Mouse (Mus musculus): Measurements from ENCODE around the gene Rad52.

Gene Rad52

DNA sequence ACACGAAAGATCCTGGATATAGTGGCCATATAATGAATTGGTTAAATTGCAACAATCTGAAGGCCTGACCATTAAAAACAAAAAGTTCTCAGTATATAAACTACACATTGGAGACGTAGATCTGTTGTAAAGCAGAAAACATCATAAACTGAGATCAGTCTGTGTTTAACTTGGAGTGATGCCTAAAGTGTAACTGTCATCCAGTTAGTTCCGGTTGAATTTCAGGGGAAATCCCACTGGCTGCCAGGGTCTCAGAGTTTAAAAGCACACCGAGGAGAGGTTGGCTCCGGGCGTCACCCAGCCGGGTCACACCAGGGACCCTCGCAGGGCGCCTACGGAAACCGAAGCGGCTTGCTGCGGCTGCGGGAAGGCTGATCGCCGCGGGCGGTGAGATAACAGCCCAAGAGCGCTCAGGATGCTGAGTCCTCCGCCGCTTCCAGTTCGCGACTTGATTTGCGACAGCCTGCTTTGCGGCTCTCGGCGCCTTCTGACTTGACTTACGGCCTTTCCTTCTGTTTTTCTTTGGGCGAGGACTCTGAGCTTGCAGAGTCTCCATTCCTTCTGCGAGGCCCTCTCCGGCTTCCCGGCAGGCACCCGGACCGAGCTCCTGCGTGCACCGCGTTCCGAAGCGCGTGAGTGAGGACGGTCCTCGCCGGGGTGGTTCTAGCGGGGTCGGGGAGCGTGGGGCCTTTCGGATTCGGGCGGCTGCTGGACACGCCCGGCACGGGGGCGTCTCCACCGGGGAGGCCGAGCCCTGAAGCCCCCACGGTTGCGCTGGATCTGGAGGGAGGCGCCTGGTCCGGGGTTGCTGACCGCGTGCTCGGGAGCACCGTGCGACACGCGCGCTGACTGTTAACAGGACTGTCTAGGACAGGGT, at the start of gene Rad52:
Rad52 (plus strand) TSS at position 495 of the 877 bp plus-strand sequence.
- peak; percentile 88 for DNase-seq (ENCODE audit: extremely low spot score, low spot score)

DNA sequence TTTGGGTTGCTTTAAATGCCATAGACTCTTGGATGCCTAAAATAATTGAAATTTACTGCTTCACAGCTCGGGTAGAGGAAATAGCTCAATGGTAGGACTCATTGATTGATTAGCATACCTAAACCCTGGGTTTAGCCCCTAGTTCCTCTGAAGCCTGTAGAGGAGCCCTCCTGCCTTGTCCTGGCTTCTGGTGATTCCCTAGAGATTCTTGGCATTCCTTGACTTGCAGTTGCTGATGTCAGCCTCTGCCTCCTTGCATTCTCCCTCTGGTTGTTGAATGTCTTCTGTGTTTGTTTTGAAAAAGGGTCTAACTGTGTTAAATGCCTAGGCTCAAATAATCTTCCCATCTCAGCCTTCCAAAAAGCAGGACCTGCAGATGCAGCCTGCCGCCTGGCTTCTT, 48.3 kb upstream of the Rad52 start:
- no peak for DNase-seq (ENCODE audit: extremely low spot score, low spot score)

DNA sequence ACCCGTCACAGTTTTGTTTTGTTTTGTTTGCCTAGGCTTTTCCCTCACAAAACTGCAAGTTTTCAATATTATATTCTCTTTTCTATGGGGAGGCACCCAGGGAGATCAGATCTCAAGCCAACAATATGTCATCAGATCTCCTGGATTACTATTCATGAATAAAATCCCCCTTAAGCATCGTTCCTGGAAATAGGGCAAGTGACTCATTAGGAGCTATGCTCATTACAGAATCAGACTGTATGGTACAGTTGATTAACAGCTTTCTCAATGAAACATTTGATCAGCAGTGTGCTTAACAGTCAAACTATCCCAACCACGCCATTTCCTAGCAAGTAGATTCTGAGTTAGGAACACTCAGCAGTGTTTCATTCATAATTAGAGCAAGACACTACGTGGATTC, 47.0 kb upstream of the Rad52 start:
- DNase-seq (ENCODE audit: extremely low spot score, low spot score), result no peak

DNA sequence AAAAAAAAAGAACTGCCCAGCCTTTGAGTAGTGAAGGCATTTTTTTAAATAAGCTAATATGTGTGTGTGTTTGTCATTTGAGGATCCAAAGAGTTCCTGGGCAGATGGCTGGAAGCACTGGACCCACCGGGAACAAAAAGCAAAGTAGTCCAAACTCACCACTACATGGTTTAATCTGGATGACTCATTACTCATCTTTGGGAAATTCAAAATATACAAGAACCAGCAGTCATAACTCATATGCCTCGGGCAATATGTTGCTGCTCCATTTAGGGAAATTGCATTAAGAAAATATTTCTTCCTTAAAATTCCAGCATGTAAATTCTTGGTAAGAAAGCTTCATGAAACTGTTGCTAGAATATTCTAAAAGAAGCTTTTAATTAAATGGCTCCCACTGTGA, 42.3 kb upstream of the Rad52 start:
- DNase-seq (ENCODE audit: extremely low spot score, low spot score), result no peak

DNA sequence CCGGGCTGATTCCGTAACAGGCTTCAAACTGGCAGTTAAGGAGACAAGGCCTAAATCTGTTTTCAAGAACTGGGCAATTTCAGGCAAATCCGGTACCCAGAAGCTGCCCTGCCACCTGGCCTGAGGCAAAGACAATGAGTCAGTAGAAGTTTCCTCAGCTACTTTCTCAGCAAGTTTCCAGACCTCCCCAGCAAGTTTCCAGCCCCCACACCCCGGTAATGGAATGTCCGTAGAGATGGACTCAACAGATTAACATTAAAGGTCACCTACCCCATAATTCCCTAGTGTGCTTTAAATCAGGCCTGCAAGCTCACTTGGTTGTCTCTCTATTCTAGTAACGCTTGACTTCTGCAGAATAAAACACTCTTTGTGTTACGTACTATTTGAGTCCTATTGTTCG, 41.0 kb upstream of the Rad52 start:
- peak; percentile 13 for DNase-seq (ENCODE audit: extremely low spot score, low spot score)

DNA sequence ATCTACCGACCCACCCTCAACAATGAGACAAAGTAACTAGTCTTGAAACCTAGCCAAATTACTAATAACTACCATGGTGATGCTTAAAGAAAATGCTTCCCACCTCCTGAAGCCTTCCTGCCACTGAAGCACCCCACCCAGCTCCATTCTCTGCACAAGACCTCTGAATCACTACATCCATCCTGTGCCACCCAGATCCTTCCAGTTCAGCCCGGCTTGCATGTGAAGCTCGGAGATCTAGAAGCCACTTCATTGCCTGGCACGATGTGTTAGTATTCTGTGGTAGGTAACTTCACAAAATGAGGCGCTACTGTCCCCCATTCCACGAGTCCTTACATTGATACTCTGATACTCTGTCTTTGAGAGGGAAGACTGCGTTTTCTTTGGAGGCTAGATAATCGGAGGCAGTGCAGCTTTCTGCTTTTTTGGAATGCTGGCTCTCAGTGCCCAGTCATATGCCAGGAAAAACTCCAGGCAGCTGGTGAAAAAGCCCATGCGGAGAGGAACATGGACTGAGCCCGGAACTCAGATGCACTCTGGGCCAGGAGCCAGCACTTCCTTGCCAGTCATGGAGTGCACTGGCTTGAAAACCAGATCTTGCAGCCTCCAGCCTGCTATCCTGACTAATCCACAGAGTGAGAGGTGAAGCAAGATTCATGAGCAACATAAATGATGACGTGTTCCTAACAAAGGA, 38.0 kb upstream of the Rad52 start:
- DNase-seq (ENCODE audit: extremely low spot score, low spot score), result no peak

DNA sequence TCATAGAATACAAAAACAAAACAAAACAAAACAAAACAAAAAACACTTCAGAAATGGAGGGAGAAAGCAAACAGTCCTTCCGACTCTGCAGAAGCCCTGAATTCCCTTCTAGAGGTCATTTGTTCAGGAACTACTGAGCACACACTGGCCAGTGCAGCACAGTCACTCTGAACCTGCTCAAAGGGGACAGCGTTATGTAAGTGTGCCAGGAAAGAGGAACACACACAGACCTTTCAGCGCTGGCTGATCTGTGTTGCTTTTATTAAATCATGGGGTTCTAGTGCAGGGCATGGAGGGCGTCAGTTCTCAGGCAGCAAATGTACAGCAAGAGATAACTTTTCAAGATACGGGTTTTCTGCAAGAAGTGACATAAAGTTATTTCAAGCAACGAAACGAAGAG, 19.3 kb upstream of the Rad52 start:
- DNase-seq (ENCODE audit: extremely low spot score, low spot score), result no peak

DNA sequence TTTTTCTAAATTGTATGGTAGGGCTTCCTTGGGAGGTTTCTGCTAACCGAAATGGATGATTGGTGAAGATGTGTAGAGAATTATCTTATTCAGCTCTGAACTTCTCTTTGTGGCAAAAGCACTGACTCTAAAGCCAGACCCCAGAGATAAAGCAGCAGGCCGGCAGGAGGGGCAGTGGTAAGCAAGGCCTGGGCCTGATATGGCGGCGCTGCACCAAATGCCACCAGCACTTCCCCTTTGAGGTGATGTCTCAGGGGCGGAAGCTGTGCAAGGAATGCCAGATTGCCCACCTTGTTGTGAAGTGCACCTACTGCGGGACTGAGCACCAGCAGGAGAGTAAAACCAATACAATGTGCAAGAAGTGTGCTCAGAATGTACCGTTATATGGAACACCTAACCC, 9.8 kb upstream of the Rad52 start:
- no peak for DNase-seq (ENCODE audit: extremely low spot score, low spot score)

DNA sequence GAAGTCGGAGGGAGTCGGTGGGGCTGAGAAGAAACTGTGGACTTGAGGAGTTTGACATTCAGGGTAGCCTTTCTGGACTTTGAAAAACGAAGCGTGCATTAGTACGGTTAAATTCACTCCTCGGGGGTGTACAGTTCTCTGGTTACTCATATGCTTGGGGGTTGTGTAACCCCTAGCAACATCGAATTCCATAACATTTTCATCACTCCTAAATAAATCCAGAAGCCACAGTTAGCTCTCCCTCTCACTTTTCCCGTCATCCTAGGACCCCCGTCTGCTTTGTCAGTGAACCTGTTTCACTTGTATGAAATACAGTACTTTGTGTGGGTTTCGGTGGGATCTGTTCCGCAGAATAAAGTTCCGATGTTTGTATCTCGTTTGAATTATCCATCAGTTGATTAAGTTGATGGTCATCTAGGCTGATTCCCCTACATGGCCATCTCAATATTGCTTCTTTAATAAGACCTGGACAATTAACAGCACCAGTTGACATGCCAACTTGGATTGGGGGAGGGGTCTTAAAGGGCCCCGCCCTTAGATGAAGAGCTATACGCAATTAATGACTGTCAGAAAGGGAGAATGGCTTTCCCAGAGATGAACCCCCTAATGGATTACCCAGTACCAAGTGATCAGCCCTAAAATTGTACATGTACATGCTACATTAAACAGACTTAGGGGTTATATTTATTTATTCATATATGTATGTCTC, 737 bp downstream of the Rad52 start:
- no peak for DNase-seq (ENCODE audit: extremely low spot score, low spot score)

DNA sequence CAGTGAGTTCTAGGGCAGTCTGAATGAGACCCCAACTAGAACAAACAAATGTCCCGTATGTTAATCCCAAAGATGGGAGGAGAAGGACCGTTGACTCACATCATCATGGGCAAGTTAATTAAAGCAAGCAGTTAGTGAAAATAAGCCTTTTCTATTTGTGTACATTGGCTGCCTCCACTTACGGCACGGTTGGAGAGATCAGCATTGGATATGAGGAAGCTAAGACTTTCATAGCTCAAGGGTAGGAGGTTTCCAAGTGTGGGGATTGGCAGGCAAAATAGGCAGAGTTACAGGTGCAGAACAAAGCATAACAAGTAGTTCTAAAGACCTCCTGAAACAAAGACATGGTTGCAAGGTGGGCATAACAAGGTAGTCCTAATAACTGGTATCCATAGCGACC, 3.0 kb downstream of the Rad52 start:
- no peak for DNase-seq (ENCODE audit: extremely low spot score, low spot score)

DNA sequence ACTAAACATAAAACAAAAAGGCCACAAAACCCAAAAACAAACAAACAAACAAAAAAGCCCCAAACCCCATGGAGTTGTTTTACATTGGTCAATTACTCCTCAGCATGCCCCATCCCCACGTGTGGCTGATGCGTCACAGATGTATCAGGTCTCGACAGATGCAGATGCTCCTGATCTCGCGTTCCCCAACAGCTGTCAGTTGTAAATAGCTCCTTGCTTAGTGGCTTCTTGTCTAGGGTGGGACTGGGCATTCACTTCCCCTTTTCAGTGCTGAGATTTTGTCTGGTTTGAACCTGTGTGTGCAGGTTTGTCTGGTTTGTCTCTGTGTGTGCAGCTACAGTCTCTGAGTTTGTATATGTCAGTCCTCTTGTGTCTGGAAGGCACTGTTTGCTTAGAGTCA, 9.5 kb downstream of the Rad52 start:
- no peak for DNase-seq (ENCODE audit: extremely low spot score, low spot score)

DNA sequence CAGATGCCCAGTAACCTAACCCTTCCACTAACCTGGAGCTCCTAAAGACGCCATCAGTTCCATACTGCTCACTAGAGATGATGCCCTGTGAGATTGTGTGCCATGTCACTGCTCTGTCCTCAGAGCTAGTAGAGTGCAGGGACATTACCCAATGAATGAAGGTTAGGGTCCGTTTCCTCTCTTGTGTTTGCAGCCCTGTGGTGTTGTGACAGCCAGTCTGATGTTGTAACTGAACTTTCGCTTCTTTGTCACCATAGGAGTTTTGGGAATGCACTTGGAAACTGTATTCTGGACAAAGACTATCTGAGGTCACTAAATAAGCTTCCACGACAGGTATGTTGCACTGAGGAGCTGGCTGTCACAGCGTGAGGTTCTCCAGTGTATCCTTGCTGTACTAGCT, 13.2 kb downstream of the Rad52 start:
- no peak for DNase-seq (ENCODE audit: extremely low spot score, low spot score)

DNA sequence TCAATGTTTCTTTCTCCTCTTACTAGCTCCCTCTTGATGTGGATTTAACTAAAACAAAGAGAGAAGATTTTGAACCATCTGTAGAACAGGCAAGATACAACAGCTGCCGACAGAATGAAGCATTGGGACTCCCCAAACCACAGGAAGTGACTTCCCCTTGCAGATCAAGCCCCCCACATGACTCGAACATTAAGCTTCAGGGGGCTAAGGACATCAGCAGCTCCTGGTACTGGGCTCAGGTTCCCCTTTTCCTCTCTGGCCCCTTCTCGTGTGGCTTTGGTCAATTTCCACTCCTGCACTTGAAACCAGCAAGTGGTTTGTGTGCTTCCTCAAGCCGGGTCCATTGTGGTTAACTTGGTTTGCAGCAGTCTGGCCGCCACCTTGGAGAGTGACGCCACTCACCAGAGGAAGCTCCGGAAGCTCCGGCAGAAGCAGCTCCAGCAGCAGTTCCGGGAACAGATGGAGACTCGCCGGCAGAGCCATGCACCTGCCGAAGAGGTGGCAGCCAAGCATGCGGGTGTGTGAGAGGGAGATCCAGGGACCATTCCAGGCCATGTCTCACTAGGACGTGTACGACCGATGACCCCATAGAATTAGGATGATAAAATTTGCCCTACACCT, 16.2 kb downstream of the Rad52 start:
- DNase-seq (ENCODE audit: extremely low spot score, low spot score), result no peak

DNA sequence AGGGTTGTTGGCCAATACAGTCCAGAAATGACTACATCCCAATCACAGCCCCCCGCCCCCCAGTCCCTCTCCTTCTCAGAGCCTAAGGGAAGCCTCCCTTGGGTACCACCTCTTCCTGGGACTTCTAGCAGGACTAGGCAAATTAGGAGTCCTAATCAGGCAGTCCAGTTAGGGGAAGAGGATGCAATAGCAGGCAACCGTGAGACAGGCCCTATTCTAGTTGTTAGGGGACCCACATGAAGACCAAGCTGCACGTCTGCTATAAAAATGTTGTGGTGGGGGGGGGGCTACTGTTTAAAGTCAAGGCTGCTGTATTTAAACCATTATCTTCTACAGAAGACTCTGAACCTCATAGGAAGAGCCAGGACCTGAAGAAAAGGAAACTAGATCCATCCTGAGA, 19.6 kb downstream of the Rad52 start:
- DNase-seq (ENCODE audit: extremely low spot score, low spot score), result no peak

DNA sequence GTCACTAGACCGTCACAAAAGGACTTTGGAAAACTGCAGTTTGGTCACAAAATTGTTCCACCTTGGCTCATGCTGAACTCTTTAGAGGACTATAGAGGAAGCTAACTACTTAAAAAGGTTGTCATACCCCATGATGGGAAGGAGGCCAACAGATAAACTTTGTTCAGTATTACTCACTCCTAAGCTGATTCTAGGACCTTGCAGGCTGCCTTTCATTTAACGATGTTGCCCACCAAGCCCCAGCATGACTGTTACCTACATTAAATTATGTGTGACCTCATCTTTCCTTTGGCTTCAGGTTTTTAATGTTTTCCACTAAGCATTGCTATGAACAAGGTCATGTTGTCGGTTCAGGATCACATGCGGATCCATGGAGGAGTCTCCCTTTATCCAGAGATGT, 20.0 kb downstream of the Rad52 start:
- no peak for DNase-seq (ENCODE audit: extremely low spot score, low spot score)

DNA sequence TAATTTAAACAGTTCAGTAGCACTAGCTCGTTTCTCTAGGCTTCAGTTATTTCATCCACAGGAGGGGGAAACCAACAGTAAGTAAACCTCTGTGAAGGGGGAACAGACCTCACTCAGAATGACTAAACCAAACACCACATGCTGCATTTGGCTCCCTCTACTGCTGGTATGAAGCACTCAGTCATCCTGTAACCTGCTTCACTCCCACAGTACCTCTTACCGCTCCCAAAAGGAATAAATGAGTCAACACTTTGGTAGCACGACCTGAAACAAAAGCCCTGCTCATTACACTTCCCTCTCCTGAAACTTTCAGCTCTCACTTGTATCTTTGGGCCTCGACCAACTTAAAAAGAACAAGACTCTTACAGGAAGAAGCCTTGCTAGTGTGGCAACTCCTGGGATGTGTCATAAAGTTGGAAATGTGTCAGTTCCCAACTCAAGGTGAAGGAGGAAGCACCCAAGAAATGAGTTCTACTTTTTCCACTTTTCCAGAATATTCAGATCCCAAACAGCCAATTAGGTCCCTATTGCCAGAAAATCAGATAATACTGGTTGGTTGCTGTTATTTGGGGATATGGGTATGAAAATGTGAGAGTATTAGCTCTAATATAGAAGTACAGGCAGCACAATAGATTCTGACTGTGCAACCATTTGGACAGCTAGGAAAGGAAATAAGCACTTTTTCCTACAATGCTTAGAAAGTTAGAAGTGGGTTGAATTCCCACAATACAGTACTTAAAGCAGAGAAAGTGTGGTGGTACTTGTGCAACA, 21.9 kb downstream of the Rad52 start:
- DNase-seq (ENCODE audit: extremely low spot score, low spot score), result peak; percentile 12

All from neural tube, embryonic 10.5 days (tissue).